Mouse (Mus musculus) erythroblast, embryonic 14.5 days (primary cell): ENCODE data around the gene Neo1.

Experiments
- GATA1 ChIP-seq: IDR thresholded peaks from 2 replicates; pipeline ENCODE4 v1.6.1; 2012; ENCODE audit warnings: low read length, inconsistent platforms, mixed read lengths
- TAL1 ChIP-seq: IDR thresholded peaks from 3 replicates; pipeline ENCODE4 v1.6.1; 2012; ENCODE audit warnings: low read length, inconsistent platforms, mixed read lengths

- no peak for TF ChIP-seq TAL1
- no peak for TF ChIP-seq GATA1
Observed at GRCm38 (mm10) chr9:58928103-58928502, 108.1 kb downstream of the Neo1 start.
